Mouse (Mus musculus) kidney, embryonic 15.5 days (tissue): ENCODE data around the gene Hnf1b. TPM values are rescaled to one million over a fixed set of nuclear protein-coding genes. Genes with fewer than 3 reads are reported as not detected.

Experiments used
- ATAC-seq: fragments of 200-750 bp; cut with Nextera tagmentation; replicated peaks from 2 replicates; pipeline ENCODE4 v1.8.0; 2017; ENCODE audit warnings: moderate TSS enrichment; ENCODE audit not compliant: low FRiP score
- H3K27ac ChIP-seq: fragments of 300-500 bp; sonication (generic); 2 replicates; pipeline ENCODE4 v1.5.1; 2015; ENCODE audit warnings: mild to moderate bottlenecking, inconsistent platforms
- H3K27me3 ChIP-seq: fragments of 300-500 bp; sonication (generic); 2 replicates; pipeline ENCODE4 v1.6.1; 2015; ENCODE audit warnings: inconsistent platforms
- H3K36me3 ChIP-seq: fragments of 300-500 bp; sonication (generic); 2 replicates; pipeline ENCODE4 v1.6.1; 2015; ENCODE audit warnings: inconsistent platforms
- H3K4me1 ChIP-seq: fragments of 300-500 bp; sonication (generic); 2 replicates; pipeline ENCODE4 v1.6.1; 2015; ENCODE audit warnings: inconsistent platforms
- H3K4me2 ChIP-seq: fragments of 300-500 bp; sonication (generic); 2 replicates; pipeline ENCODE4 v1.6.1; 2015; ENCODE audit warnings: moderate library complexity, mild to moderate bottlenecking, inconsistent platforms
- H3K4me3 ChIP-seq: fragments of 300-500 bp; sonication (generic); replicated peaks from 2 replicates; pipeline ENCODE4 v1.5.1; 2015; ENCODE audit warnings: mild to moderate bottlenecking, inconsistent platforms
- H3K9ac ChIP-seq: fragments of 300-500 bp; sonication (generic); 2 replicates; pipeline ENCODE4 v1.6.1; 2015; ENCODE audit warnings: mild to moderate bottlenecking, inconsistent platforms
- H3K9me3 ChIP-seq: fragments of 300-500 bp; sonication (generic); replicated peaks from 2 replicates; pipeline ENCODE4 v1.6.1; 2016; ENCODE audit warnings: inconsistent platforms
- WGBS: fragments of 180-500 bp; shearing (Covaris S2); methylation state at CpG from one replicate; pipeline ENCODE4 v1.1.7; 2015; ENCODE audit warnings: mixed read lengths; 5-methylcytosine and 5-hydroxymethylcytosine counted together
- polyA plus RNA-seq: library from polyadenylated mRNA; unstranded; fragments of >200 nt; fragmentation: Nextera tagmentation; extraction: Ambion mirVana; gene quantifications from 2 replicates; pipeline ENCODE4 v1.2.1, GENCODE M21; 2015

Gene Hnf1b
- polyA plus RNA-seq, 1 experiment from 2014 or later: 83.3 TPM

- no peak overlapping the region for H3K9ac ChIP-seq
- no peaks in the 10 kb centered on the region for H3K27me3 ChIP-seq
- no peak overlapping the region for H3K4me3 ChIP-seq
- H3K27ac ChIP-seq: no peak overlapping the region
- no peak for ATAC-seq
- H3K36me3 ChIP-seq: peaks cover 60% of the 10 kb centered on the region
- H3K4me1 ChIP-seq: no peaks in the 10 kb centered on the region; the same call in 1 of the 2 replicates
- H3K4me2 ChIP-seq: no peak overlapping the region
- H3K9me3 ChIP-seq: no peaks in the 10 kb centered on the region
- WGBS: 68% methylated on average over 3 of the region's 3 CpGs
Observed at GRCm38 (mm10) chr11:83879130-83879529, 29.3 kb downstream of the Hnf1b start.

GRCm38 (mm10) chr11:83881438-83881837, 31.6 kb downstream of the Hnf1b start:
- 86% methylated on average over 5 of the region's 5 CpGs for WGBS

GRCm38 (mm10) chr11:83882552-83882951, 32.7 kb downstream of the Hnf1b start:
- no peak overlapping the region for H3K4me3 ChIP-seq
- H3K9ac ChIP-seq: no peak overlapping the region
- WGBS: 36% methylated on average over 6 of the region's 6 CpGs
- no peaks in the 10 kb centered on the region for H3K9me3 ChIP-seq
- no peak overlapping the region for H3K4me2 ChIP-seq
- peaks cover 64% of the 10 kb centered on the region for H3K36me3 ChIP-seq
- no peak for ATAC-seq
- no peaks in the 10 kb centered on the region for H3K27me3 ChIP-seq
- H3K27ac ChIP-seq: no peak overlapping the region; the same call in 1 of the 2 replicates
- no peaks in the 10 kb centered on the region; the same call in 1 of the 2 replicates for H3K4me1 ChIP-seq

More at GRCm38 (mm10) chr11:83881438-83881837, 31.6 kb downstream of the Hnf1b start:
- Histone ChIP-seq H3K27me3 (no peaks in the 10 kb centered on the region), H3K9ac (no peak overlapping the region), H3K4me3 (no peak overlapping the region), H3K4me2 (no peak overlapping the region), H3K36me3 (peaks cover 63% of the 10 kb centered on the region), H3K4me1 (no peaks in the 10 kb centered on the region; the same call in 1 of the 2 replicates), H3K27ac (no peak overlapping the region), H3K9me3 (no peaks in the 10 kb centered on the region)
- no peak for ATAC-seq

GRCm38 (mm10) chr11:83883074-83883473, 33.2 kb downstream of the Hnf1b start:
- Histone ChIP-seq H3K4me3 (no peak overlapping the region), H3K9ac (no peak overlapping the region), H3K4me1 (no peaks in the 10 kb centered on the region; the same call in 1 of the 2 replicates), H3K9me3 (no peaks in the 10 kb centered on the region), H3K27ac (no peak overlapping the region), H3K27me3 (no peaks in the 10 kb centered on the region), H3K36me3 (peaks cover 59% of the 10 kb centered on the region), H3K4me2 (no peak overlapping the region)
- no peak for ATAC-seq
- 47% methylated on average over 6 of the region's 6 CpGs for WGBS

- ATAC-seq: no peak; the same call in 1 of the 2 replicates
- 69% methylated on average over 9 of the region's 9 CpGs for WGBS
- no peaks in the 10 kb centered on the region for H3K27me3 ChIP-seq
- H3K4me3 ChIP-seq: no peak overlapping the region
- no peak overlapping the region for H3K27ac ChIP-seq
- H3K9ac ChIP-seq: no peak overlapping the region
- no peak overlapping the region for H3K4me2 ChIP-seq
- H3K9me3 ChIP-seq: no peaks in the 10 kb centered on the region
- H3K36me3 ChIP-seq: peaks cover 62% of the 10 kb centered on the region
- H3K4me1 ChIP-seq: no peaks in the 10 kb centered on the region; the same call in 1 of the 2 replicates
Observed at GRCm38 (mm10) chr11:83883812-83884211, 33.9 kb downstream of the Hnf1b start.

GRCm38 (mm10) chr11:83885175-83885574, 35.3 kb downstream of the Hnf1b start:
- H3K27ac ChIP-seq: no peak overlapping the region
- WGBS: 85% methylated on average over 8 of the region's 8 CpGs

GRCm38 (mm10) chr11:83886746-83887145, 36.9 kb downstream of the Hnf1b start:
- ATAC-seq: no peak
- no peaks in the 10 kb centered on the region for H3K27me3 ChIP-seq
- WGBS: 77% methylated on average over 3 of the region's 3 CpGs
- H3K4me1 ChIP-seq: peaks cover 8% of the 10 kb centered on the region; the same call in 1 of the 2 replicates
- H3K4me2 ChIP-seq: no peak overlapping the region
- H3K27ac ChIP-seq: no peak overlapping the region
- peaks cover 52% of the 10 kb centered on the region for H3K36me3 ChIP-seq
- H3K9me3 ChIP-seq: no peaks in the 10 kb centered on the region
- no peak overlapping the region for H3K9ac ChIP-seq
- H3K4me3 ChIP-seq: no peak overlapping the region

More at GRCm38 (mm10) chr11:83885175-83885574, 35.3 kb downstream of the Hnf1b start:
- H3K27me3 ChIP-seq: no peaks in the 10 kb centered on the region
- no peak overlapping the region for H3K9ac ChIP-seq
- H3K4me2 ChIP-seq: no peak overlapping the region
- no peaks in the 10 kb centered on the region for H3K9me3 ChIP-seq
- peaks cover 63% of the 10 kb centered on the region for H3K36me3 ChIP-seq
- ATAC-seq: peak; percentile 34; the same call in 1 of the 2 replicates
- no peak overlapping the region for H3K4me3 ChIP-seq
- no peaks in the 10 kb centered on the region; the same call in 1 of the 2 replicates for H3K4me1 ChIP-seq

- Histone ChIP-seq H3K9ac (no peak overlapping the region), H3K27ac (peak overlapping the region; percentile 51; the same call in 1 of the 2 replicates), H3K4me2 (no peak overlapping the region), H3K9me3 (no peaks in the 10 kb centered on the region), H3K27me3 (no peaks in the 10 kb centered on the region), H3K4me1 (0 out of 2 replicates have a peak, but pooled peaks cover 11% of the 10 kb centered on the region), H3K4me3 (no peak overlapping the region), H3K36me3 (peaks cover 55% of the 10 kb centered on the region)
- 38% methylated on average over 6 of the region's 6 CpGs for WGBS
- 0 out of 2 replicates have a peak, but pooled peaks have one; percentile 33 for ATAC-seq
Observed at GRCm38 (mm10) chr11:83891366-83891765, 41.5 kb downstream of the Hnf1b start.

GRCm38 (mm10) chr11:83893325-83893724, 43.5 kb downstream of the Hnf1b start:
- WGBS: 63% methylated on average over 9 of the region's 9 CpGs
- Histone ChIP-seq H3K36me3 (peaks cover 63% of the 10 kb centered on the region), H3K27ac (no peak overlapping the region), H3K4me1 (0 out of 2 replicates have a peak, but pooled peaks cover 11% of the 10 kb centered on the region), H3K4me3 (no peak overlapping the region), H3K9ac (no peak overlapping the region), H3K4me2 (no peak overlapping the region), H3K9me3 (no peaks in the 10 kb centered on the region), H3K27me3 (no peaks in the 10 kb centered on the region)
- ATAC-seq: no peak

GRCm38 (mm10) chr11:83896430-83897410, 46.9 kb downstream of the Hnf1b start:
- Histone ChIP-seq H3K36me3 (peaks cover 63% of the 10 kb centered on the region), H3K4me1 (0 out of 2 replicates have a peak, but pooled peaks cover 2% of the 10 kb centered on the region), H3K9me3 (no peaks in the 10 kb centered on the region), H3K27me3 (no peaks in the 10 kb centered on the region), H3K27ac (0 out of 2 replicates have a peak overlapping the region, but pooled peaks have one; percentile 22), H3K9ac (no peak overlapping the region), H3K4me3 (no peak overlapping the region), H3K4me2 (no peak overlapping the region)
- ATAC-seq: no peak
- WGBS: 75% methylated on average over 16 of the region's 16 CpGs

- Histone ChIP-seq H3K4me1 (0 out of 2 replicates have a peak, but pooled peaks cover 2% of the 10 kb centered on the region), H3K27ac (0 out of 2 replicates have a peak overlapping the region, but pooled peaks have one; percentile 22), H3K27me3 (no peaks in the 10 kb centered on the region), H3K4me3 (no peak overlapping the region), H3K9me3 (no peaks in the 10 kb centered on the region), H3K9ac (no peak overlapping the region), H3K36me3 (peaks cover 65% of the 10 kb centered on the region), H3K4me2 (no peak overlapping the region)
- WGBS: 53% methylated on average over 7 of the region's 7 CpGs
- ATAC-seq: peak; percentile 61; the same call in 1 of the 2 replicates
Observed at GRCm38 (mm10) chr11:83897569-83897968, 47.7 kb downstream of the Hnf1b start.

- H3K9me3 ChIP-seq: no peaks in the 10 kb centered on the region
- 0 out of 2 replicates have a peak, but pooled peaks cover 5% of the 10 kb centered on the region for H3K4me1 ChIP-seq
- no peak for ATAC-seq
- 77% methylated on average over 3 of the region's 3 CpGs for WGBS
- H3K36me3 ChIP-seq: peaks cover 53% of the 10 kb centered on the region
- no peak overlapping the region for H3K27ac ChIP-seq
- H3K9ac ChIP-seq: no peak overlapping the region
- H3K27me3 ChIP-seq: no peaks in the 10 kb centered on the region
- no peak overlapping the region for H3K4me2 ChIP-seq
- no peak overlapping the region for H3K4me3 ChIP-seq
Observed at GRCm38 (mm10) chr11:83902812-83903211, 52.9 kb downstream of the Hnf1b start.
